ENCODE assay signal across 18 mouse cellular contexts in genomic region chr11:115690356-115690755, GRCm38 (mm10). TPM values are rescaled to one million over a fixed set of nuclear protein-coding genes. Genes with fewer than 3 reads are reported as not detected.
DNase-seq lines count a peak whose midpoint lies in the region; ATAC-seq lines count a peak whose summit lies in the region.
"Had no signal": no experiment of that assay in that cellular context is flagged by ENCODE, and none has a peak within 500 bp of the region (broad histone marks: within the 10 kb centered on the region; RNA-seq: fewer than 3 reads in every experiment).

No protein-coding gene starts in this region.

- no peaks in the 10 kb centered on the region for H3K9me3 ChIP-seq in heart, embryonic 14.5 days (ENCODE audit: control insufficient read depth, low read length)
- H3K9me3 ChIP-seq in heart, embryonic 16.5 days (replicated peaks; ENCODE audit: control insufficient read depth, low read length), result no peaks in the 10 kb centered on the region
- H3K9me3 ChIP-seq: hindbrain, embryonic 13.5 days; midbrain, embryonic 10.5 days; neural tube, embryonic 13.5 days had no signal

- peaks cover 8% of the 10 kb centered on the region for H3K36me3 ChIP-seq in heart, embryonic 14.5 days (ENCODE audit: control insufficient read depth, insufficient read depth, low read length)
- peaks cover 8% of the 10 kb centered on the region for H3K36me3 ChIP-seq in heart, embryonic 16.5 days (ENCODE audit: control insufficient read depth, insufficient read depth)

- peak overlapping the region; percentile 47 for H3K4me2 ChIP-seq in heart, embryonic 14.5 days (ENCODE audit: low read length)
- H3K4me2 ChIP-seq in heart, embryonic 16.5 days (ENCODE audit: low read depth, low read length), result peak overlapping the region; percentile 40
- H3K4me2 ChIP-seq: hindbrain, embryonic 13.5 days; lung, embryonic 14.5 days; neural tube, embryonic 13.5 days had no signal

- peaks cover 22 to 58% of the 10 kb centered on the region in 2 experiments for H3K4me1 ChIP-seq in heart, embryonic 14.5 days (ENCODE audit: control insufficient read depth in 2 of 2, insufficient read depth in 2 of 2, low read length in 2 of 2)
- peaks cover 64% of the 10 kb centered on the region for H3K4me1 ChIP-seq in heart, embryonic 16.5 days (ENCODE audit: control insufficient read depth, insufficient read depth, low read length)
- H3K4me1 ChIP-seq: midbrain, embryonic 10.5 days had no signal

- H3K27me3 ChIP-seq in heart, embryonic 14.5 days (ENCODE audit: control insufficient read depth, insufficient read depth, low read length), result no peaks in the 10 kb centered on the region
- no peaks in the 10 kb centered on the region for H3K27me3 ChIP-seq in heart, embryonic 16.5 days (ENCODE audit: control insufficient read depth, insufficient read depth, low read length)
- H3K27me3 ChIP-seq: hindbrain, embryonic 13.5 days; neural tube, embryonic 13.5 days had no signal

- H3K27ac ChIP-seq in heart, embryonic 14.5 days (replicated peaks in 1 of 2; ENCODE audit: control insufficient read depth in 1 of 2, insufficient read depth in 1 of 2, low read depth in 2 of 2, low read length in 2 of 2), result peak overlapping the region; percentile 73 to 77
- peak overlapping the region; percentile 91 for H3K27ac ChIP-seq in heart, embryonic 16.5 days (ENCODE audit: low read length)
- H3K27ac ChIP-seq: hindbrain, embryonic 13.5 days; midbrain, embryonic 10.5 days; neural tube, embryonic 13.5 days had no signal

- H3K4me3 ChIP-seq in heart, embryonic 14.5 days (ENCODE audit: control insufficient read depth in 1 of 2, insufficient read depth in 1 of 2, low read depth in 1 of 2, low read length in 2 of 2), result no peak overlapping the region
- no peak overlapping the region for H3K4me3 ChIP-seq in heart, embryonic 16.5 days (ENCODE audit: low read length)
- H3K4me3 ChIP-seq: hindbrain, embryonic 13.5 days; midbrain, embryonic 10.5 days; neural tube, embryonic 13.5 days had no signal

- H3K9ac ChIP-seq in heart, embryonic 14.5 days (ENCODE audit: low read length), result peak overlapping the region; percentile 61; the same call in 1 of the 2 replicates
- H3K9ac ChIP-seq in heart, embryonic 16.5 days (ENCODE audit: low read length), result peak overlapping the region; percentile 49
- H3K9ac ChIP-seq: hindbrain, embryonic 13.5 days; lung, embryonic 14.5 days; neural tube, embryonic 13.5 days had no signal

- no peak for ATAC-seq in heart, embryonic 14.5 days (ENCODE audit: insufficient number of reproducible peaks, insufficient read depth, low FRiP score, low read depth)
- ATAC-seq in heart, embryonic 16.5 days (replicated peaks; ENCODE audit: extremely low read depth, insufficient read depth, low FRiP score), result no peak

- 46% methylated on average over 5 of the region's 5 CpGs for WGBS in heart, embryonic 14.5 days
- 43% methylated on average over 5 of the region's 5 CpGs for WGBS in heart, embryonic 16.5 days

- DNase-seq in adrenal gland, adult 2 months, result peak; percentile 44
- no peak for DNase-seq in adrenal gland, postnatal 25 days
- DNase-seq in heart, adult 9 months (ENCODE audit: low spot score in 2 of 2), result no peak
- DNase-seq in lung, postnatal 36 days, result peak; percentile 81
- no peak for DNase-seq in thymus, postnatal 36 days
- DNase-seq in embryo, embryonic 10 days (ENCODE audit: low spot score), result no peak
- DNase-seq: cerebellum, adult 18-20 months; kidney, adult 18-20 months; kidney, postnatal 14 days; left cerebral cortex, postnatal 4 days; lung, embryonic 14.5 days; retina, postnatal 1 day; thymus, adult 2 months had no signal

RNA-seq across cellular contexts. Expression of gene Grb2, which starts 18.0 kb away (rescaled TPM):
- 100 to 1,000 TPM; 136 to 162 TPM for total RNA-seq in adrenal gland, adult 2 months (2021)
- 41.2 and 50.8 TPM in 2 replicates for polyA plus RNA-seq in adrenal gland, adult 2 months (2012; rRNA removed)
- total RNA-seq in adrenal gland, postnatal 25 days (2021), result 109 and 166 TPM in 2 replicates
- 59.4 and 63.9 TPM in 2 replicates for polyA plus RNA-seq in heart, embryonic 14.5 days (2014; fragmentation: Nextera tagmentation; extraction: Ambion mirVana)
- 103 and 118 TPM in 2 replicates for polyA plus RNA-seq in heart, embryonic 16.5 days (2015; fragmentation: Nextera tagmentation; extraction: Ambion mirVana)

Comparison
In these comparisons a context has a peak if more than half of its experiments do, and no peak if none do; other contexts are left out.
1. DNase-seq: peak in adrenal gland, adult 2 months (single experiment) and lung, postnatal 36 days (single experiment); none in adrenal gland, postnatal 25 days (single experiment), heart, adult 9 months (0 of 2), thymus, postnatal 36 days (0 of 2) and embryo, embryonic 10 days (single experiment).